Mouse (Mus musculus) retina, postnatal 7 days (tissue): Measurements from ENCODE around the gene Ctnnd1.
A peak's percentile ranks its signal among the peaks of the same experiment; 100 is the strongest.
"Not testable (repeated sequence)": the region's sequence is repeated elsewhere in the genome, so short reads cannot be mapped to it uniquely, and the experiment has no call there.

Experiments used
- DNase-seq: peaks from one replicate; pipeline ENCODE4 v3.0.0-alpha.2; 2012; ENCODE audit warnings: low read depth, low spot score

Gene Ctnnd1

DNA sequence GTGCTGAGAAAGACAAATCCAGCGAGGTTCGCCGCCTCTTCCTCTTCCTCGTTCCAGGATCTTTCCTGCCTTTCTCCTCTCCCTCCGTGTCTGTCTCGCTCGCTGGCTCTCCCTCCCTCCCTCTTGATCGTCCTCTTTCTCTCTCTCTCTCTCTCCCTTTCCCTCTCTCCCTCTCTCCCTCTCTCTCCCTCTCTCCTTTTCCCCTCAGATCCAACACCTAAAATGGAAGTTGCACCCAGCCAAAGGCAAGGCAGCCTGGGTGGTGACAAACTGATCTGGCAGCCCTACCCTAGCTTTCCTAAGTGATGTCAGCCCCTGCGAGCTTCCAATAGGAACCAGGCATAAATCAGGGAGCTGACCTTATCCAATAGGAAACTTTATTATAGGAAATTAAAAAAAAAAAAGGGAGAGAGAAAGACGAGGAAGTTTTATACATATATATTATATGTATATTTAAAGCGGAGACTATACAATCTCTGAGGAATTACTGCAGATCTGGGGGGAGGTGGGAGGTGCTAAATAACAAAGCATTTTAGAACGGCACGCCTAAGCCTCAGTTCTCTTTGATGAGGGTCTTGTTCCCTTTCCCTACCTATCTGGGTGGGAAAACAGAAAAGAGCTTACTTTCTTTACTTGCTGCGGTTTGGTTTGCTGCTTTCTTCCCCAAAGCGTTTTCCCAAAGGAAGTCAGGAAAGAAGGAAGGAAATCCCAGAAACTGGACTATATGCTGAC is at the start of gene Ctnnd1:
TSS of gene Ctnnd1 (minus strand) at position 302 of the 732 bp plus-strand sequence.
- peak; percentile 77 for DNase-seq

DNA sequence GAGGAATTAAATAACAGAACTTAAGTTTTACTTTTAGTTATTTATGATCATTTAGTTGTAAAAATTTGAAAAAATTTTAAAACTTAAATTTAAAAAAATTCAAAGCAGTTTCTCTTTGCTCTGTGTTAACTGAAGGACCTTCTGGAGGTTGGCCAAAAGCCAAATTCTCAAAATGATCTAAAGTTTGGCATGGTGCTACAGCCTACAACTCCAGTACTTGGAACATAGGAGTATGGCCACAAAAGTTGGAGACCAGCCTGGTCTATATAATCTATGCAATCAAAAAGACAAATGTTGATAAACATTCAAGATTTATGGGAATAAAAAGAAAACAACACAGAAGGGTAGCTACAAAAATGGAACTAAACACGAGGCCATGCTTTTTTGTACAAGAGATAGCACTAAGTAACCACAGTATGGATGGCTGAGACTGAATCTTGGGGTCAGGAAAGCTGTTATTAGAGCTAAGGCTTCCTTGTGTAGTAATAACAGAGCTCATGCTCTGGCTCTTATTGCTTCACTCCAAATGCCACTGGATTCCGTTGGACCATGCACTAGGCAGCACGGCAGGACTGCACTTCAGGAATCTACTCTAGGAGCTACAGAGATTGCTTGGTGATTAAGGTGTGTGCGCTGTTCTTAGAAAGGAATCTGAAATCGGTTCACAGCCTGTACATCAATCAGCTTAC is 44.6 kb upstream of the Ctnnd1 start:
- DNase-seq = no peak

GRCm38 (mm10) chr2:84690050-84690449 is 39.5 kb upstream of the Ctnnd1 start:
- no peak for DNase-seq

DNA sequence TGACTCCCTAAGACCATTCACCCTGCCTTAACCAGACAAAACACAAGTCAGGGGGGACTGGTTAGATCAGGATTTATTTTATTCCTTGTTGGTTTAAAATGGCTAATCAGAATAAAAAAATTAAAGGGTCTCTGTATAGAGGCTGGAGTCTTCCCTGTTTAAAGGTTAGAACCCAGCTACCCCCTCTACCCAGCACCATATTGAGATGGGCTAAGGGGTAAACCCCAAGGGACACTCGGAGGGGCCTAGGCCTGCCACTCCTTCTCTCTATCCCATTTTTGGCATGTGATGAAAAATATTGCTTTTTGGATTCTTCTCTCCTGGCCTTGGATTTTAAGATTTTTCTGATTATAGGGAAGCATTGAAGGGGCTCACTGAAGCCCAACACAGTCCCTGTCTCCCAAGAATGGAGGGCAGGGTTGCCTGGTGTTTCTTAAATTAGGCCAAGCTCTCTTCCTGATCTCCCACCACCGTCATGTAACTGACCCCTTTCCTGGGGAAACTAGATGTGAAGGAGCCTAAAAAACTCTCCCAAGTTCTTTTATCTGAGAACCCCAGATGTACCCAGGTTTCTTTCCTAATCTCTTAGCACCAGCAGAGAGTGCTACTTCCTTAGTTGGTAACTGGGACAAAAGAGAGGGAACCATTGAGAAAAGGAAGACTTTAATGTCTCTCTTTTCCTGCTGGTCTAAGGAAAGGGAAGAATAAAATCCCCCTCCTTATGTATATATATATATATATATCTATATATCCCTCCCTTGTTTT is 37.7 kb upstream of the Ctnnd1 start:
- DNase-seq = no peak

DNA sequence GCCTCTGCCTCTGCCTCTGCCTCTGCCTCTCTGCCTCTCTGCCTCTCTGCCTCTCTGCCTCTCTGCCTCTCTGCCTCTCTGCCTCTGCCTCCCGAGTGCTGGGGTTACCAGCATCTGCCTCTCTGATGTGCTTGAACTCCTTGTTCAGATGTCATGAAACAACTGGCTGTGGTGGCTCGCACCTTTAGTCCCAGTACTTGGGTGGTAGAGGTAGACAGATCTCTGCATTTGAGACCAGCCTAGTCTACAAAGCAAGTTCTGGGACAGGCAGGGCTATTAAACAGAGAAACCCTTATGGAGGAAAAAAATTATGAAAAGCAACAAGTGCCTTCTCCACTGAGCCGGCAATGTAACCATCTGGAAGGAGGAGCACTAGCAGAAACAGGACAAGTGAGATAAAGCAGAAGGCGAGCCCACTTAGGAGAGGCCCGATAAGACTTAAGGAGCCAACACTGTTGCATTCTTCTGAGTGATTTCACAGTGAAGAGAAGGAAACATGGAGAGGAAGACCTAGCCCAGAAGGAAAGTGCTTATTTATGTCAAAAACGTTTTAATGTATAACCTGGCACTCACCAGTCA is 32.1 kb upstream of the Ctnnd1 start:
- DNase-seq = no peak

DNA sequence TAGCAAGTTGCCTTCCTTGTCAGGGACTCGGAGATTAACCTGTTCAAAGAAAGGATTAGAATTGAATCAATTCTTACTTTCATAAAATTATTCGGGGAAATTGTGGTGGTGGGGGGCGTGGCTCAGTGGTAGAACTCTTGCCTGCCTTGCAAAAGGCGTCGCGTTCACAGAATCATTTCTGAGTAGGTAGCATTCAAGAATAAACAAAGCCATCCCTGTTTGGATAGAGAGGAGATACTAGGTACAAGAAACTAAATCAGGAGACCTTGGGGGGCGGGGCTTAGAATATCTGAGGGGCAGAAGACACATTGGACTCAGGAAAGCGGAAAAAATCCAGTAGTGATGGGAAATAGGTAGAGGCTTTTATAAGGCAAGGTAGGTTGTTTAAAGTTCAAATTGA is 28.5 kb upstream of the Ctnnd1 start, which contains the start of gene Tmx2:
TSS of gene Tmx2 (minus strand) at position 125 of the 400 bp plus-strand sequence.
- no peak for DNase-seq

DNA sequence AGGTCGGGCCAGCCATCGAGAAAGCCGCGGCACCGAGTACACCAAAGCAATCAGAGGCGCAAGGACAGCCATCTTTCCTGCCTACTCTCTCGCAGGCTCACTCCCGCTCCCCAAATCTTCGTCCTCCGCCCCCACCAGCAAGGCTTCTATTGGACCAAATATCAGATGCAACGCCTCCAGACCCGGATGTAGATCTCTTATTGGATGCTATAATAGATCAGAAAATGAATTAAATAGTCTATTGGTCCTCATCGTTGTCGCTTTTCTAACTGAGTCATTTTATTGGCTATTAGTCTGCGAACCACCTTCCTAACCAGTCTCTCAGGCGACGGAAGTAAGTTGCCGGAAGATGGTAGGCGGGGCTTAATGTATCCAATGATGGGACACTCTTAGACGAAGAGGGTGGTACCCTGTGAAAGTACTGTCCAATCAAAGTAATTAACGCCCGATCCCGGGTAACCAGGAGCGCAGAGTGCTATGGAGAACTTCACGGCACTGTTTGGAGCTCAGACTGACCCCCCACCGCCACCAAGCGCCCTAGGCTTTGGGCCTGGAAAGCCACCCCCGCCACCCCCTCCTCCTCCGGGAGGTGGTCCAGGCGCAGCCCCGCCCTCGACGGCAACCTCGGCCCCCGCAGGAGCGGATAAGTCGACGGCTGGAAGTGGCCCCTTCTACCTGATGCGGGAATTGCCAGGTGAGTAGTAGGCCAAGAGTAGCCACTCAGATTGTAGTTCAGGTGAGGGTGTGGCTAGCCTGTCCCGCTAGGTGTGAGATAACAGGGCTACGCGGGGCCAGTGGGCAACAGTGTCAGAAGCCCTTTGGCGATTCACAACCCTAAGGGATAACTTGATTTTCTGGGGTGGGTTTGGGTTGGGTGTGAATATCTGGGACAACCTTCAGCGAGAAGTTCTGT is 27.7 kb upstream of the Ctnnd1 start, which contains the start of the genes Gm28635 and Med19:
TSS of gene Gm28635 (minus strand) at position 74 of the 913 bp plus-strand sequence.
TSS of gene Med19 (plus strand) at position 435 of the 913 bp plus-strand sequence.
- peak; percentile 98 for DNase-seq

GRCm38 (mm10) chr2:84677270-84677967 is 26.9 kb upstream of the Ctnnd1 start:
- peak; percentile 29 for DNase-seq

GRCm38 (mm10) chr2:84671535-84671934 is 21.0 kb upstream of the Ctnnd1 start:
- not testable (repeated sequence) for DNase-seq

DNA sequence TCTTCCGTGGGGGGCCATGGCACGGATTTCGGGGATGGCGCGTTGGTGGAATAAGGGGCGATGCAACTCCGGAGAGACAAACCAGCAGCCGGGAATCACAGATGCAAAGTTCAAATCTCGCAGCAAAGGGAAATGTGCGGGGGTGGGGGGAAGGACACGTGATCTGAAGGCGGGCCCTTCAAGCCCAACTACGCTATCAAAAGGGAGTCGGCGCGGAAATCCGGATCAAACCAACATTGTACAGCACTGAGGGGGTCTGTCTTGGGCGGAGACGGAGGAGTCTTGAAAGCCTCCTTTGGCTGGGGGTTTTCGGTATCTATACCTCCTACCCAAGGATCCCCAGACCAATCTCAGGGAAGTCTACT is 20.0 kb upstream of the Ctnnd1 start, which contains the start of gene Selenoh:
TSS of gene Selenoh (minus strand) at position 202 of the 365 bp plus-strand sequence.
- DNase-seq = peak; percentile 77

DNA sequence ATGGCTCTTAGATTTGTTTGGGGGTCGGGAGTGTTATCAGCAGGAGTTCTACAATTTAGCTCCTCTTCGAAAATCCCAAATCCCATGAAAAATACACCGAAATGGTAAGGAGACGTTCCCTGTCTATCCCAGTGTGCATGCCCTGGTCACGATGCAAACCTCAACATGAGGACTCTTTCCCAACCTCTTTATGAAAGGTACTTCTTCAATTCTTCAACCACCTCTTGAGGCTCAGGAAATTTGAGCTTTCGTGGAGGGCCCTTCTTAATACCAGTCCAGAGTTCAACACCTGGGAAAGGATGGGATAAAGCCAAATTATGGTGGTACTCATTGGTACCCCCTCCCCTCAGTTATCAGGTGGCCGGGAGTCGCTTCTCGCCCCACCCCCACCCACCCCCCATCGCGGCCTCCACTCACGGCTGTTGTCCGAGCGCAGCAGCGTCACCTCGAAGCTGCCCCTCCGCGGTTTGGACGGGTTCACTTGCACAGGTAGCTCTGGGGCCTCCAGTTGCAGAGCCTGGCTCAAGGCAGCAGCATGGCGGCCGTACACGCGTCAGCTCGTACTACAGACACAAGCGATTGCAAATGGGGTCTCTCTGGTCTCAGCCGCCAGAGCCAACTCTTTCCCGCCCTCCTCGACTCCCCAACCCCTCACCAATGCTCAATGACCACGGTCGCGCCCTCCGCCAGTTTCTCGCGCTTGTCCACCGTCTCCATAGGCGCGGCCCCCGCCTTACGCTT is 19.4 kb upstream of the Ctnnd1 start:
- peak; percentile 17 for DNase-seq

- DNase-seq = no peak
Observed at GRCm38 (mm10) chr2:84666081-84666480, 15.5 kb upstream of the Ctnnd1 start.

DNA sequence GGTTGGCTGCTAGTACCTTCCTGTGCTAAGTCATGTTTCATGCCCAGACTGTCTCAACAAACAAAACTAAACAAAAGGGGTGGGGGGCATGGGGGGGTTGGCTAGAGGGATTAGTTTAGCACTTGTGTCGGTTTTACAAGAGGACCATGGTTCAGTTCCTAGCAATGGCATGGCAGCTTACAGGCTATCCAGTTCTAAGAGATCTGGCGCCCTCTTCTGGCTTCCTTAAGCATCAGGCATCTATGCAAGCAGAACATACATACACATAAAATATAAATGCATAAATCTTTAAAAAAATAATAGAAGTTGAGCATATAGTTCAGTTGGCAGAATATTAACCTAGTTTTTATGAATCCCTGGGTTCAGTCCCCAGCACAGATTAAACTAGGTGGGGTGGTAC is 12.3 kb upstream of the Ctnnd1 start:
- peak; percentile 32 for DNase-seq

DNA sequence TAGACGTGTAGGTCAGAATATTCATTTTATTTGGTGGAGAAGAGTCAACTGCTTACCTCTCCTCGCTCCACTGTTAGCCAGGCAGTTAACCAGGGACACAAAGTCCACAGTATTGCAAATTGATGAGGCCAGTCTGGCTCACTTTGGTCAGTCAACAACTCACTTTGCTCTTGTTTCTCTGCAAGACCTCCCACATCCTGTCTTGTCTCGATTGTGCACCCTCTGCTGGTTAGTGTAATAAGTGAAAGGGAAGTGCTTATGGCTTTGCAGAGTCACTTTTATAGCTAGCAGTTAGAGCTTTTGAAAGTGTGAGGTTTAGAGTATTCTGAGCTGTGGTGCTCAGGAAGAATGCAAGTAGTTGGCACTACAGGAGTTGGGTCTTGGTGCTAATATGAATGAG is 9.7 kb upstream of the Ctnnd1 start:
- no peak for DNase-seq

GRCm38 (mm10) chr2:84658806-84659205 is 8.2 kb upstream of the Ctnnd1 start, which contains the start of gene Btbd18:
TSS of gene Btbd18 (plus strand) at chr2:84659079.
- DNase-seq = no peak

GRCm38 (mm10) chr2:84655864-84656263 is 5.3 kb upstream of the Ctnnd1 start:
- no peak for DNase-seq

- no peak for DNase-seq
Observed at GRCm38 (mm10) chr2:84653354-84653753, 2.8 kb upstream of the Ctnnd1 start.

DNA sequence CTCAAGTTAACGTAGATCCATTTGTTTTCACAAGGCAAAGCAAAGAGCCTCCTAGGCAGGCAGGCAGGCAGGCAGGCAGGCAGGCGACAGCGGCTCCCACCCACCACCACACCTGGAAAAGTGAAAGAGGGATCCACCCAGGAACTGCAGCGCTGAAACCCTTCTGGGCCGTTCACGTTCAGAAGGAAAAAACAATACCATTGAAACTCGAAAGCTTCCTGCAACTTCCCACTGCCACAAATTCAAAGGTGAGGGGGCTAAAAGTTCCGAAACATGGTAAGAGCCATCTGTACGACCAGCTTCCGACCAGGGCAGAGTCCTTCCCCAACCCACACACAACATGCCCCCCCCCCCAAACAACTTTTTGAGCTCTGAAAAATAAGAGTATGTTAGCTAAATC is 891 bp downstream of the Ctnnd1 start:
- no peak for DNase-seq

- no peak for DNase-seq
Observed at GRCm38 (mm10) chr2:84648369-84648768, 2.2 kb downstream of the Ctnnd1 start.
